Mouse (Mus musculus) neural tube, postnatal 0 days (tissue): Measurements from ENCODE around the gene Fbxo6. TPM values are rescaled to one million over a fixed set of nuclear protein-coding genes. Genes with fewer than 3 reads are reported as not detected.

Experiments
- microRNA-seq: library from miRNA; unstranded; fragments of <30 nt; microRNA quantifications from one replicate; pipeline ENCODE4, GENCODE M21; 2016
- polyA plus RNA-seq: library from polyadenylated mRNA; unstranded; fragments of >200 nt; fragmentation: Nextera tagmentation; extraction: Ambion mirVana; gene quantifications from 2 replicates; pipeline ENCODE4 v1.2.1, GENCODE M21; 2015

Fbxo6 gene
- 24.6 and 26.1 TPM in 2 replicates for polyA plus RNA-seq

GRCm38 (mm10) chr4:148151267-148152168, at the start of gene Fbxo6:
Gene Fbxo6 (minus strand): TSS chr4:148152140.

GRCm38 (mm10) chr4:148160436-148161390, 8.8 kb upstream of the Fbxo6 start, which contains the start of the genes Fbxo44 and Fbxo2:
Gene Fbxo44 (minus strand): TSS chr4:148160482.
Gene Fbxo2 (plus strand): TSS chr4:148160621.

GRCm38 (mm10) chr4:148130561-148131413, 21.2 kb downstream of the Fbxo6 start, which contains the start of gene Draxin:
Gene Draxin (minus strand): TSS chr4:148130698.

GRCm38 (mm10) chr4:148130133-148130532, 21.8 kb downstream of the Fbxo6 start, which contains the start of gene Mad2l2:
Gene Mad2l2 (plus strand): TSS chr4:148130384.

Small RNA genes within 50 kb of the gene (microRNA-seq; reads per million reads assigned to microRNA genes)
- not detected for gene Mir7022

Other genes with a start within 250 kb of the Fbxo6 start
- 68.9 and 75.8 TPM in 2 replicates for gene Mfn2, start 247.4 kb downstream of the Fbxo6 start, polyA plus RNA-seq
- 27.5 and 31.0 TPM in 2 replicates for gene Plod1, start 215.4 kb downstream of the Fbxo6 start, polyA plus RNA-seq
- gene 2510039O18Rik, start 211.2 kb downstream of the Fbxo6 start, polyA plus RNA-seq = 13.4 and 16.0 TPM in 2 replicates
- 0.40 and 0.83 TPM in 2 replicates for gene Nppb, start 166.4 kb downstream of the Fbxo6 start, polyA plus RNA-seq
- gene Nppa, start 151.4 kb downstream of the Fbxo6 start, polyA plus RNA-seq = 2.5 and 3.0 TPM in 2 replicates
- gene Clcn6, start 113.3 kb downstream of the Fbxo6 start, polyA plus RNA-seq = 21.0 and 23.1 TPM in 2 replicates
- gene Mthfr, start 113.1 kb downstream of the Fbxo6 start, polyA plus RNA-seq = 13.7 and 14.7 TPM in 2 replicates
- gene Agtrap, start 64.1 kb downstream of the Fbxo6 start, polyA plus RNA-seq = 8.4 and 9.7 TPM in 2 replicates
- gene Mad2l2, start 21.8 kb downstream of the Fbxo6 start, polyA plus RNA-seq = 94.3 and 102 TPM in 2 replicates
- gene Draxin, start 21.4 kb downstream of the Fbxo6 start, polyA plus RNA-seq = 2.4 and 2.9 TPM in 2 replicates
- 105 and 121 TPM in 2 replicates for gene Fbxo44, start 8.3 kb upstream of the Fbxo6 start, polyA plus RNA-seq
- 64.7 and 72.5 TPM in 2 replicates for gene Fbxo2, start 8.5 kb upstream of the Fbxo6 start, polyA plus RNA-seq
- 9.6 and 10.8 TPM in 2 replicates for gene Disp3, start 135.8 kb upstream of the Fbxo6 start, polyA plus RNA-seq